Mouse (Mus musculus) CD4-positive, CD25-positive, alpha-beta regulatory T cell, adult 2 months (primary cell): Measurements from ENCODE around the gene Lrig3.

Experiments
- DNase-seq: peaks from one replicate; pipeline ENCODE4 v3.0.0-alpha.2; 2012; ENCODE audit warnings: low read depth, low spot score

Gene Lrig3

DNA sequence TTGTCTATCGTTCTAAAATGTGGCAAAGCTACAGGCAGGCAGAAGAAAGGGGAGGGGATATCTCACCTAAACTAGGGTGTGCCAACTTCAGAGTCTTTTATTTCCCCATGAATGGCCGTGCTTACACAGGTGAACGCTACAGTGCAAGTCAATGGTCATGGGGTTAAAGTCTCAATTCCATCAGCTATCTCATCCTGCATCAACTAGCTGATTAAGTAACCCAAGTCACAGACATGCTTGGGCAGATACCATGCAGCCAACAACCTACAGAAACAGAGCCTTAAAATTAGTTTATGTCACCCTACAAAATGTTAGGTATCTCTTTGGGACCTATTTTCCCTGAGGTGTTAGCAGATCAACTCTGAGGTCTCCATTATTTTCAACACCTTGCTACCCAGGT, 1.3 kb upstream of the Lrig3 start:
- no peak for DNase-seq

DNA sequence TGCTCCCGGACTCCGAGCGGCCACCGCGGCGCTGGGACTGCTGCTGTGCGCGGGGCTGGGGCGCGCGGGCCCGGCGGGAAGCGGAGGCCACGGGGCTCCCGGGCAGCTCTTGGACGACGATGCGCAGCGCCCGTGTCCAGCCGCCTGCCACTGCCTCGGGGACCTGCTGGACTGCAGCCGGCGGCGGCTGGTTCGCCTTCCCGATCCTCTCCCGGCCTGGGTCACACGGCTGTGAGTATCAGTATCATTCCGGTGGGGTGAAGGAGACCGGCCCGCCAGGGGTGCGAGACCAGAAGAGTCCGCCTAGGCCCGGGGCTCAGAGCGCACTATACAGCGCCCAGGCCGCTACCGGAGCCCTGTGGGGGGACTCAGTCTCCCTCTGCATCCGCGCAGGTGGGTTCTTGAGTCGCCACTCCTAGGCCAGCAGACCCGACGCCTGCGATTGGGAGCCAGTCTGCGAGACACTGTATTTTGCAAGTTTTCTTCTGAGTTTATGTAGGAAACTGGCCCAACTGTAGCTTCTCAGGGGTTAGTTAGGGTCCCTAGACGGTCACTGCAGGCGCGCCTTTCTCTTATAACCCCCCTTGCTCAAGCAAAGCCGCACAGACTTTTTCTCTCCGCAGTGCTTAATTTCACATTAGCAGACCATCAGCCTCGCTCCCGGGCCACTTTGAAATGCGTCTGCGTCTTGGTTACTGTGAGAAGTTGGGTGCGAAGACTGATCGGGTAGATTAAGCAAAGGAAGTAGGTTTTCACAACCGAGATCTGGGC, 698 bp downstream of the Lrig3 start:
- no peak for DNase-seq

DNA sequence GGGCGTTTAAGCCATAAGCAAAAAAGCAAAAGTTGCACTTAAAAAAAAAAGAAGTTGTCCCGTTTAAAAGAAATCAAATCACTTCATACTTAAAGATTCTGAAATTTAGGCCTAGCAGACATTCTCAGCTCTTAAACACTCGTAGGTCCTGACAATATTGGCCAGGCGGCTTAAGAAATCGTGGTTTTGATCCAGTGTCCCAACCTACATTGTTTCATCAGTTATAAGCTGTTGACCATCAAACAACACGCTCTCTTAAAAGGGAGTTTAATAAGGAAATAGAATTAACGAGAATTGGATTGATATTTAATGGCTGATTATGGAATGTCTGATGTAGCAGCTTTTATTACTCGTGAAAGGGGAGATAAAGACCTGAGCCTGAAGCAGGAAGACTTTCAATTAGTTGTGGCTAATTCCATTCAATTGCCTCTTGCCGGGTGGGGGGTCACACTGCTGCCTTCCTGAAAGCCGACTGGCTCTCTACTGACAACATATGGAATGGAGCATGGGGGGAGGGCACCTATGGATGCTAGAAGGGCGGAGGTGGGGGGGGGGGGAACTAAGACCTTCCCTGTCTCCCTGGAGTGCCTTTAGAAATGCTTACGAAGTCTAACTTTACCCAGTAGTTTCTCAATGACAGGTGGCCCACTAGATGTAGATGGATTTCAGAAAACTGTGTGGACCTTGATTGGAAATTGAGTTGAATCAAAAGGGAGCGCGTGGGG, 1.6 kb downstream of the Lrig3 start:
- DNase-seq, result no peak

DNA sequence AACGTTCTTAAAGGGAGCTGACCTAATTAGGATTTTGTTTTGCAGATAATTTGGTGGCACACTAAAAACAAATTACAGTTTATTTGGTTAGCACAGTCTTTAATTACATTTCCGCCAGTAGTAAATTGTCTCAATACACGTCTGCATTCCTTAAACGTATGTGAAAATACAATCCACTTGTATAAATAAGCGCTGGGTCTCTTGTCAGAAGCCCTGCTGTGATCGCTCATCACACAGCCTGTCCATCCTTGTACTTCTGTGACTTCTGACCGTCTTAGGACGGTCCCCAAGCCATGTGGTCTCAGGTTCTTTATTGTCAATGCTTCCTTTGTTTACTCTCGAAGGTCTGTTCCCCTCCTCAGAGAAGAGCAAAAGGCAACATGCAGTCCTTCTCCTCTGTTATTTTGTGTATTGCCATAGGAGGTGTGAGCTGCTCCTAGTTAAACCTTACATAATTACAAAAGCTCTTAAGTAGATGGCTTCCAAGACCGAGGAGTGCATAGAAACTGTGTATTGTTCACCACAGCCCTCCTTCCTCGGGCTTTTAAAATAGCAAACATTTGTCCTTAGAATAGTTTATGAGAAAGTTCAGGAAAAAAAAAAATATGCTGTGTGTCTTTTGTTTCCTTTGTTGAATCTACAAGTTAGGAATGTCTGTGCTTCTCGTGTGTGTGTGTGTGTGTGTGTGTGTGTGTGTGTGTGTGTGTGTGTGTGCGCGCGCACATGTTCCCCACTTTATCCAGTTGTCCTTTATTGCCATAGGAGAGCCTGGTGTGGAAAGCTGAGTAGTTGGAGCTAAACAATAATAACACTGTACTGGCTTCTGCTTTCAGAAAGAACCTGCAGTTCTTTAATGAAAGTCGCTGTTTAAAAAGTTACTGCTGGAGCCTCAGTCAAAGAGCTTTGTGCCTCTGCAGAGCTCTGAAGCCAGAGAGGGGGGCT, 2.5 kb downstream of the Lrig3 start:
- no peak for DNase-seq

DNA sequence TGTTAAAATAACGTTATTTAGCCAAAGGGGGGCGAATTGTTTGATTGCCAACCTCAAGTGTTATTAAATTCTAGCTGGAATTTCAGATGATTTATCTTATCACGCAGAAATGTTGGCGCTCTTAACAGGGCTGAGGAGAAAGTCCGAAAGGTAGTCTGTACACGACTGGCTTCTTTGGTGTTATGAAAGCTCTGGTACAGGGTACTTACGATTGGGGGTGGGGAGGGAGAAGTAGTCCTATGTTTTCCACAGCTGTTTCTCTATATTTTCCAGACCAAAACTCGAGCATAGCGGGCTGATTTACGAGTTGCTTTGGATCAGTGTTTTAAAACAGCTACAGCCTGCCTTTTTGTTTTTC, 3.1 kb downstream of the Lrig3 start:
- no peak for DNase-seq

DNA sequence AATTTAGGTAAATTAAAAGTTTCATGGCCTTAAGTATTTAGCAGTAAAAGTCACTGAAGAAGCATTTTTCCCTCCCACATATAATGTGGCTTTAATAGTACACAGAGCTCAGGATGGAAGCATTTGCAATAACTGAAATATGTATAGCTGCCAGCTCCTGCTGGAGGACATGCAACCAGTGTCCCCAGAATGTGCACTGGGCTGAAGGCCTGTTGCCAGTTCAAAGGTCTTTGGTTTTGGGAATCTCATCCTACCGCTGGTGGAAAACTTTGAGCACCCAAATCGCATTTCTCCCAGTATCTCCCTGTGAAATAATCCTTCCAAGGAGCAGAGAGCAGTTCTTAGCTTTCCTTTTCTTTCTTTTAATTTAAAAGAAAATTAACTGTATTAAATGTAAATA, 4.1 kb downstream of the Lrig3 start:
- no peak for DNase-seq

DNA sequence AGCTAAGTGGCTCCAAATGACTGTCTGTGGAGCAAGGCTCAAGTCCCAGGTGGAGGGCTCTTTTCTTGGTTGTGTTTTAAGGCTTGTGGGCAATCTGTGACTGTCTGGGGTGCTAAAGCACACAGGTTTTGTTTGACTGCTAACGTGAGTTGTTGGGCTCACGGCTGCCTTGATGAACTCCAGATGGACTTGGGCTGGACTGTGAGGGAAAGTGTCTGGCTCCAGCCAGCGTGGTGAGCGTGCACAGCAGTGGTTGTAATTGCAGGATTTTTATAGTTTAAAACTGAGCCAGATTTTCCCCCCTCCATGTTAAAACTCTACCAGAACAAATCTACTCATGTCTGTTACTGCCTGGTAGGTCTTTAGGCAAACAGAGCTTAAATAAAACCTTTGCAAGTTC, 4.5 kb downstream of the Lrig3 start:
- DNase-seq, result no peak

DNA sequence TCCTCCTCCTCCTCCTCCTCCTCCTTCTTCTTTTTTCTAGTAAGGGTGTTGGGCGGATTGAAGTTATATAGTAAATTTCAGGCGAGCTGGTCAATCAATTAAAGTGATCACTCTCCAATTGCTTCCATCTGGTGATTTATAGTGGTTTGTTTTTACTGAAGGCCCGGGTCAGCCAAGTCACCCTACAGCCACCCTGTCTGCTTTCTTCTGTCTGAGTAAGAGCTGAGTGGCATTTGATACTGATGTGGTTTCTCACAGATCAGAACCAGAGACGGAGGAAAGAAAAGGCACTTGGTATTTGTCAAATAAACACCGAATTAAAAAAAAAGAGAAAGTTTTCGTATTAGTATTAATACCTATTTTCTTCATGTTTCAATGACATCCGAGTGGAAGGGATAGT, 7.8 kb downstream of the Lrig3 start:
- DNase-seq, result no peak

DNA sequence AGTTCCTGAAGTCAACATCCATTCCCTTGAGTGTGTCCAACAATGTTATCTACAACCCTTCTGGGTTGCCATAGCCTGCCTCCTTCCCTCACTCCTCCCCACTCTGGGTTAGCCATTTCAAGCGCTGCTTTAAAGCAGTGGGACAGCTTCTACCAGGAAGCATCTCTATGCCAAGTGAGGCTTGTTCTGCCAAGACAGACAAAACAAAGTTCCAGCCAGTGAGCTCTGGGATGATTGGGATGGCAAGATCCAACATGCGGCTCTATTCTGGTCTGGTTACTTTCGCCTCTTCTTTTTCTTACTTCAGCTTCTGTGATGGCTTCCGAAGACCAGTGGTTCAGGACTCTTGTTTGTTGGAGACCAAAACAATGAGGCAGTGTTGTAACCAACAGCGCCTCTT, 16.0 kb downstream of the Lrig3 start:
- DNase-seq, result no peak

DNA sequence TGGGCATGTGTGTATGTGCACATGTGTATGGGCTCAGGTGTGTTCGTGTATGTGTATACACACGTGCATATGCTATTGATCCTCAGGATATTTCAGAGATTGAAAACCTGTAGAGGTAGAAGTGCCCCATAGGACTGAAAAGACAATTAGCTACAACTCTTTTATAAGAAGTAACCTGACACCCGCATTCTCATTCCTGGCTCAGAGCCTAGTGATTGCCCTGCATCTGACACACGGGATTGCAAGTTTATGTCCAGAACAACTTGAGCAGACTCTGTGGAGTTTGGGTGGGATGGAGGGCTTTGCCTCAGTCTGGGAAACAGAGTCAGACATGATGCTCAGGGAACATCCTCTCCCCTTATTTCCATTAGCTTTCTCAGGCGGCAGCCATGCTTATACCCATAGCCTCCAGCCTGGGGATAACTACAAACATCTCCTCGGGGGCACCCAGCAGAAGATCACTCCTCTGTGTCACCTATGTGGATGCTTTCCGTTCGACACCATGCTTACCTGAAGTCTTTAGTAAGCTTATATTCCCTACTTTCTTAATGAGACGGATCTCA, 18.6 kb downstream of the Lrig3 start:
- no peak for DNase-seq

DNA sequence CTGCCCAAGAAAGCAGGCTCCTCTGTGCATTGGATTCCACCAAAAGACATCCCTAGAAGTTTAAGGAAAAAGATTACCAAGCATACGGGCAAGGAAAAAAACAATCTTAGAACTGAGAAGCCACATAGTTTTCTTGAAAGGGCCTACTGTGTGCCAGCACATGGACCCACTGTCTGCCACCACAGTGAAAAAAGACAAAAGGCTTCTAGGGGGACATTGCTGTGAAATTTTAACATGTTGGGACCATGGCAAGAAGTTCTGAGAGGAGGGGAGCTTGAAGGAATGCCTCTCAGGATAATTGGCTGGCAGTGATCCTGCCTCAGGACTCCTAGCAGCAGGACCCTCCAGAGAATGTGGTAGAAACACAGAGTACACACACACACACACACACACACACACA, 19.8 kb downstream of the Lrig3 start:
- DNase-seq, result no peak

DNA sequence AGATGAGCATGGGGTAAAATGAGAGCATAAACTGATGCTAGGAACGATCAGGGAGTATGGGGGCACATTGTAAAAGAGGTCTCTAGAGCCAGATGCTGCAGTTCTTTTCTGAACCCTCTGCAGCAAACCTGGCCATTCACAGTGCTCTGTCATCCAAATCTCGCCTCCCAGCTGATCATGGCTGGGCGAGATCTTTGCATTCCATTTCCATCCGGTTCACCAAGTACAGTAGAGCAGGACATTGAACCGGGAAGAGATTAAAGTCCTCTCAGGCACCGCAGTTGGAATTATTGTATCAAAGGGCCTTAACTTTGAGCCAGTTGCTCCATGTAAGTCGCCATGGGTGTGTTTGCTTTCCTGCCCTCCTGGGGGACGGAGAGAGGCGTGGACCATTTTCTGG, 20.5 kb downstream of the Lrig3 start:
- DNase-seq, result no peak

DNA sequence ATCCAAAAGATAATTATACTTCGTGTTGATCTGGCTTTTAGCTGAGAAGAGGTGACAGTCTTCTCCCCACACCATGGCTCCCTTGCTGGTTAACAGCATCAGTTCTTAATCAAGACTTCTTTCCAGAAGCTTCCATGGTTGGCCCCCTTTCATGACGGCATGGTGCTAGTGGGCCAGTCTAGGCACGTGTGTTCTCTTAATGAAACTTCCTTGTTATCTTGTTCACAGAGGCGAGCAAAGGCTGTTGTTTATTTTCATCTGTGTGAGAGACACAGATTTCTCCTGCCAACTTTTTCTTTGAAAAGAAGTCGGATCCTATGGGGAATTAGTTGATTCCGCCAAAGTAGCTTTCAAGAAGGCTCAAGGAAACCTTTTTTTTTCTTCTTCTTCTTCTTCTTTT, 21.3 kb downstream of the Lrig3 start:
- DNase-seq, result no peak

DNA sequence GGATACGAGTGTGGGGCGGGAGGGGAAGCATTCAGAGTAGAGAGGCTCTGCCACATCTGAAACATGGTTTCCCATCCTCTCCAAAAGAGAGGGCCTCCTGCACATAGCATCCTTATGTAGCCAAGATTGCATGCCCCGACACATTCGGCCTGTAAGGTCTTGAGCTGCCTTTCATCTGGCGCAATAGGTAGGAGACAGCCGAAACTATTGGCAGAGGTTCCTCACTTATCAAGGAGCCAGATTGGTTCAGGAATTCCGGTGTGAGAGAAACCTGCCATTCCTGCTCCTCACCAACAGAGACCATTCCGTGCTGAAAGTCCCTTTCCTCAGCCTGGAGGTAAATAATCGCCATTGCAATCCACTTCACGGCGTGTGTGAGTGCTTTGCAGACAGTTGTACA, 22.1 kb downstream of the Lrig3 start:
- DNase-seq, result no peak

DNA sequence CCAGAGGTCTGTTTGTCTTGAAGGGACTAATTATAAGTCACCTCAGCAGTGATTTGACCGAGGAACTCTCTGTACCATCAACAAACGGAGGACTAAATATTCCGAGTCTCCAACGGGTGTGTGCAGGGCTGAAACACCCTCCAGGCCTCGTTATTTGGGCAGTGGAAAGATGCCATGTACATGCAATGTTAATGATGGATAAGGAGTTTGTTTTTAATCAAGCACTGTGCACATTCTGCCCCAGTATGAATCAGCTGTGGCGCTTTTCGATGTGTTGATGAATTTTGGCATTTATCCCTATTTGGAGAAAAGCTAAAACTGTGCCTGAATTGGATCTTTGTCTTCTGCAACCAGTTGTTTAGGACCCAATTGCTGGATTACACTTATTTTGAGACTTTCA, 23.9 kb downstream of the Lrig3 start:
- no peak for DNase-seq

DNA sequence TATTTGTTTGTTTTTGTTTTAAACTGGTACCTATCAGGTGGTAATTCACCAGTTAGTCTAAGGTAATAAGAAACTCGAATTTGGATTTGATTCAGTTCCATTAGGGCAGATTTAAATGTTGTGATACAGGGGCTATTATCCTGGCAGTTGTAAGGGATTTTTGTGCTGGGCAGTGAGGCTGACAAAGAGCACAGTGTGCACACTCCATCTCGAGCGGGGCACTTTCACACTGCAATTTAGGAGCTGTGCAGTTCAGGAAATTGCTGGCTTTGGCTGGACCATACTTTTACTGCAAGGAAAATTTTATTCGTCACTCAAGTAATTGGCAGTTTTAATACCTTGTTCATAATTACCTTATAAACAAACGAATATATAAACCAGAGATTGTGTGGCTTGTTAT, 24.4 kb downstream of the Lrig3 start:
- DNase-seq, result no peak

DNA sequence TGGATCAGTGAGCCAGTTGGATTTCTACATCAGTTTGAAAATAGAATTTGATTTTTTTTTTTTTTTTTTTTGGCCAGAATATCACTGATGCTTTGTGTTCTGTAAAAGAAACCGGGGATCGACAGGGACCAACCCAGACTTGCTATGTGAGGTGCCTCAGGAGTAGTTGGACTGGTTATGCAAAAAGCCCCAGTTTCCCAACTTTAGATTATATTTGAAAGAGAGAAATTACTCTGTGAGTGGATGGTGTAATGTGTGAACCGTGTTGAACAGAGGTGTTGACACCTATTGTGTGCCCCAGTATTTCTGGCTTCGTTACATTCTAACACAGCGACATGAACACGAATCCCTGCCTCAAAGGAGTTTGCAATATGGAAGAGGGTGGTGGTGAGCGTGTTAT, 25.9 kb downstream of the Lrig3 start:
- DNase-seq, result no peak

DNA sequence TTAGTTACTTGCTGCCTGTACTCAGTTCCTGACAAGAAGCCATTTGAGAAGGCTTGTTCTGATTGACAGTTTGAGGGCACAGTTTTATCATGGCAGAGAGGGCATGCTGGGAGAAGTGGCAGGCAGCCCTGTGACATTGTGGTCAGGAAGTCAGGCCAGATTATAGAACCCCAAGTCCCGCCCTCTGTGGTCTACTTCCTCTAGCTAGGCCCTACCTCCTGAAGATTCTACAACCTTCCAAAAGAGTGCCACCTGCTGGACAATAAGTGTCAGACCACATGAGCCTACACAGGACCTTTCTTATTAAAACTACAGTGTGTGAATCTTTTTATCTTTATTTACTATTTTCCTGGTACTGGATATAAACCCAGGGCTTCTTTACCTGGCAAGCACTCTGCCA, 28.9 kb downstream of the Lrig3 start:
- peak; percentile 3 for DNase-seq

DNA sequence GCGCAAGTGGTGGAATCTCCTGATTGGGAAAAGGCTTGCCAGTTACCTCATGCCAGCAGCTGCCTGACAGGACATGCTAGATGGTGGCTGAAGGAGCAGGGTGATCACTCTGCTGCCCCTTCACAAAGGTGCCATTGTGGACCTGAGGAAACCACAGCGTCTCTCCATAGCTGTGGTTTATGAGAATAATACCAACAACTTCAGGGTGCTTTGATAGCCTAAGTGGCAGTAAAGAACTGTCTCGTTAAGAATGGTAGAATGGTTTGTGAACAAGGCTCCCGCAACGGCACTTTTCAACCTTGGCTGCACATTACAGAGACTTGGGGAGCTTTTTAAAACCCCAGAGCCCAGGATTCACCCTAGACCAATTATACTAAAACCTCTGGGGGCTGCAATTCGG, 29.7 kb downstream of the Lrig3 start:
- DNase-seq, result no peak

DNA sequence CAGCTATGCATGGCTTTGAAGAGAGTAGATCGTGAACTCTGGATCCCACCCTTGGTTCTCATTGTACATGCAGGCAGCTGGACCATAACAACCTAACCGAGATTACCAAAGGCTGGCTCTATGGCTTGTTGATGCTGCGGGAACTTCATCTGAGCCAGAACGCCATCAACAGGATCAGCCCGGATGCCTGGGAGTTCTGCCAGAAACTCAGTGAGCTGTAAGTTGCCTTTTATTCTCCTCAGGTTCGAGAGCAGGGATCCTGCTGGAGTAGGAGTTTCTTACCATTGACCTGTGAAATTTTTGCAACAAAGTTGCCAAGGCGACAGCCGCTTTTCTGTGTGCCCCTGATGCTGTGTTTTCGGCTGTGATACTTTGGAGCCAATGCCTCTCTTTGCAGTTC, 31.0 kb downstream of the Lrig3 start:
- DNase-seq, result no peak

DNA sequence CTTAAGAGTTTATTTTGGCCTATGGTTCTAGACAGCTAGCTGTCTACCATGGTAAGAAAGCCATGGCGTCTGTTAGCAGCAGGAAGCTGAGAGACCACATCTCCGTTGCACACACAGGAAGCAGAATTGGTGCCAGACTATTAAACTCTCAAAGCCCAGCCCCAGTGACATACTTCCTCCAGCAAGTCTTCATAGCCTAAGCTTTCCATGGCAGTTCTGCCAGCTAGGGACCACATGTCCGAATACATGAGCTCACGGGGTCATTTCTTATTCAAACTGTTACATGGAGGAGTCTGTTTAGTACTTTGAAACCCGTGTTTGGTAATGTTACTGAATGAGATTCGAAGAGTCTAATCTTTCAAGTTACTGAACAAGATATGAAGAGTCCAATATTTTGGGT, 33.6 kb downstream of the Lrig3 start:
- DNase-seq, result no peak

DNA sequence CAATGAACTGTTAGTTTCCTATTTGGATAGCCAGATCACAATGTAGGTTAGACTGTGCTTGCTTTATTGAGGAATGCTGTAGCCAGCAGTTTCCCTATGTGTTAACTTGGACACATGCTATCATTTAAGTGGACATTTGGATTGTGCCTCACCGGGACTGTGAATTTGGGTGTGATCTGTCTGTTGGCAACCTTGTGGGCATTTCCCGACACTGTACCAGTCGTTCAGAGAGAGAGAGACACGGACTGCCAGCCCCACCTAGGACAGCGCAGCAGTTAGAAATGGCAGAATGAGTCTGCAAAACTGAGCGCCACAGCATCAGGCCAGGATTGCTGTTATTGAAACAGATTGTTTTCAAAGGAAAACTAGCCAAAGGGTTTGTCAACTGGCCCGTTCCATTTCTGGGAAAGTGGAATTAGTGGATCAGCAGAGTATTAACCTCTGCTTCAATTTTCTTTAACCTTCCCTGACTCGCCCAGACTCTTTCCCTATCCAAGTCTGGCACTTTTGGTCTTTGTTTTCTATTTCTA, 35.0 kb downstream of the Lrig3 start:
- DNase-seq, result no peak
